Mouse (Mus musculus) gastrocnemius, postnatal 10 days (tissue): ENCODE data around the gene Ralgapa2. TPM values are rescaled to one million over a fixed set of nuclear protein-coding genes. Genes with fewer than 3 reads are reported as not detected.
"Not testable (repeated sequence)": the region's sequence is repeated elsewhere in the genome, so short reads cannot be mapped to it uniquely, and the experiment has no call there.

ENCODE experiments used
- DNase-seq: peaks from one replicate; pipeline ENCODE4 v3.0.0; 2021; ENCODE audit warnings: mixed read lengths
- total RNA-seq, 2 experiments: library from RNA; stranded (reverse); gene quantifications; 2 replicates each; pipeline ENCODE4 v1.2.3; 2021

Gene Ralgapa2
- total RNA-seq, 2 experiments from 2014 or later = 4.2 to 7.0 TPM

GRCm38 (mm10) chr2:146498298-146498697, 13.8 kb downstream of the Ralgapa2 start:
- no peak for DNase-seq

GRCm38 (mm10) chr2:146496995-146497394, 15.1 kb downstream of the Ralgapa2 start:
- DNase-seq = no peak

- no peak for DNase-seq
Measured at GRCm38 (mm10) chr2:146495781-146496180, 16.4 kb downstream of the Ralgapa2 start.

GRCm38 (mm10) chr2:146493354-146493946, 18.7 kb downstream of the Ralgapa2 start:
- DNase-seq = no peak

- no peak for DNase-seq
Measured at GRCm38 (mm10) chr2:146491830-146492610, 20.1 kb downstream of the Ralgapa2 start.

GRCm38 (mm10) chr2:146490926-146491325, 21.2 kb downstream of the Ralgapa2 start:
- DNase-seq = no peak

GRCm38 (mm10) chr2:146488291-146488690, 23.9 kb downstream of the Ralgapa2 start:
- DNase-seq = no peak

- no peak for DNase-seq
Measured at GRCm38 (mm10) chr2:146482859-146483258, 29.3 kb downstream of the Ralgapa2 start.

GRCm38 (mm10) chr2:146477491-146477890, 34.7 kb downstream of the Ralgapa2 start:
- DNase-seq = no peak

GRCm38 (mm10) chr2:146476428-146476972, 35.6 kb downstream of the Ralgapa2 start:
- DNase-seq = no peak

GRCm38 (mm10) chr2:146476001-146476400, 36.1 kb downstream of the Ralgapa2 start:
- no peak for DNase-seq

GRCm38 (mm10) chr2:146470947-146471346, 41.2 kb downstream of the Ralgapa2 start:
- DNase-seq = no peak

GRCm38 (mm10) chr2:146469707-146470420, 42.3 kb downstream of the Ralgapa2 start:
- DNase-seq = no peak

GRCm38 (mm10) chr2:146468898-146469297, 43.2 kb downstream of the Ralgapa2 start:
- DNase-seq = no peak

- no peak for DNase-seq
Measured at GRCm38 (mm10) chr2:146468016-146468415, 44.1 kb downstream of the Ralgapa2 start.

GRCm38 (mm10) chr2:146466811-146467210, 45.3 kb downstream of the Ralgapa2 start:
- DNase-seq = not testable (repeated sequence)

- no peak for DNase-seq
Measured at GRCm38 (mm10) chr2:146457494-146457893, 54.6 kb downstream of the Ralgapa2 start.

GRCm38 (mm10) chr2:146456612-146457011, 55.5 kb downstream of the Ralgapa2 start:
- DNase-seq = no peak

- no peak for DNase-seq
Measured at GRCm38 (mm10) chr2:146456062-146456461, 56.1 kb downstream of the Ralgapa2 start.

GRCm38 (mm10) chr2:146444009-146444408, 68.1 kb downstream of the Ralgapa2 start:
- no peak for DNase-seq

GRCm38 (mm10) chr2:146443291-146443875, 68.8 kb downstream of the Ralgapa2 start:
- DNase-seq = no peak

- no peak for DNase-seq
Measured at GRCm38 (mm10) chr2:146441711-146442110, 70.4 kb downstream of the Ralgapa2 start.
